Mouse (Mus musculus): Measurements from ENCODE around the gene Celsr2. TPM values are rescaled to one million over a fixed set of nuclear protein-coding genes. Genes with fewer than 3 reads are reported as not detected.

The Celsr2 gene
- polyA plus RNA-seq, 1 experiment from 2014 or later = 0.93 TPM

Other genes starting within 250 kb of the Celsr2 start
- 1.1 and 1.2 TPM in 2 replicates for gene Amigo1, start 229.2 kb downstream of the Celsr2 start, polyA plus RNA-seq (2016; fragmentation: Nextera tagmentation; extraction: Ambion mirVana)
- 2.8 TPM in 2 replicates for gene Cyb561d1, start 214.3 kb downstream of the Celsr2 start, polyA plus RNA-seq (2016; fragmentation: Nextera tagmentation; extraction: Ambion mirVana)
- 4.5 and 4.9 TPM in 2 replicates for gene Atxn7l2, start 204.6 kb downstream of the Celsr2 start, polyA plus RNA-seq (2016; fragmentation: Nextera tagmentation; extraction: Ambion mirVana)
- 0.12 and 0.14 TPM in 2 replicates for gene Sypl2, start 188.9 kb downstream of the Celsr2 start, polyA plus RNA-seq (2016; fragmentation: Nextera tagmentation; extraction: Ambion mirVana)
- 213 and 222 TPM in 2 replicates for gene Psma5, start 158.6 kb downstream of the Celsr2 start, polyA plus RNA-seq (2016; fragmentation: Nextera tagmentation; extraction: Ambion mirVana)
- 6.5 and 6.9 TPM in 2 replicates for gene Sort1, start 131.5 kb downstream of the Celsr2 start, polyA plus RNA-seq (2016; fragmentation: Nextera tagmentation; extraction: Ambion mirVana)
- 0.19 TPM in 1 of 2 replicates, not detected in the other for gene Mybphl, start 50.6 kb downstream of the Celsr2 start, polyA plus RNA-seq (2016; fragmentation: Nextera tagmentation; extraction: Ambion mirVana)
- 20.2 and 21.2 TPM in 2 replicates for gene Psrc1, start 31.7 kb downstream of the Celsr2 start, polyA plus RNA-seq (2016; fragmentation: Nextera tagmentation; extraction: Ambion mirVana)
- 132 and 134 TPM in 2 replicates for gene Sars, start 29.7 kb upstream of the Celsr2 start, polyA plus RNA-seq (2016; fragmentation: Nextera tagmentation; extraction: Ambion mirVana)
- gene 1700013F07Rik, start 118.6 kb upstream of the Celsr2 start, polyA plus RNA-seq (2016; fragmentation: Nextera tagmentation; extraction: Ambion mirVana) = not detected in 2 replicates
- 0.08 and 0.13 TPM in 2 replicates for gene 5330417C22Rik, start 121.0 kb upstream of the Celsr2 start, polyA plus RNA-seq (2016; fragmentation: Nextera tagmentation; extraction: Ambion mirVana)
- 17.8 and 19.8 TPM in 2 replicates for gene Tmem167b, start 146.9 kb upstream of the Celsr2 start, polyA plus RNA-seq (2016; fragmentation: Nextera tagmentation; extraction: Ambion mirVana)
- gene Taf13, start 156.1 kb upstream of the Celsr2 start, polyA plus RNA-seq (2016; fragmentation: Nextera tagmentation; extraction: Ambion mirVana) = 13.4 and 16.4 TPM in 2 replicates
- gene Wdr47, start 175.7 kb upstream of the Celsr2 start, polyA plus RNA-seq (2016; fragmentation: Nextera tagmentation; extraction: Ambion mirVana) = 3.0 and 3.5 TPM in 2 replicates
- gene Clcc1, start 238.4 kb upstream of the Celsr2 start, polyA plus RNA-seq (2016; fragmentation: Nextera tagmentation; extraction: Ambion mirVana) = 44.4 and 47.1 TPM in 2 replicates